Mouse (Mus musculus) granulocyte monocyte progenitor cell, adult 5-6 weeks (primary cell): ENCODE measurements at regions not wholly inside any gene's neighbourhood (a gene's known extent, or its start where the extent isn't known, plus 50 kb on each side); places are given as distances from the start of the nearest gene placed in this dataset.

Experiments
- ATAC-seq: replicated peaks from 2 replicates; pipeline ENCODE4 v1.8.0; 2016; ENCODE audit warnings: mild to moderate bottlenecking, moderate TSS enrichment, inconsistent platforms; ENCODE audit not compliant: poor library complexity, severe bottlenecking

DNA sequence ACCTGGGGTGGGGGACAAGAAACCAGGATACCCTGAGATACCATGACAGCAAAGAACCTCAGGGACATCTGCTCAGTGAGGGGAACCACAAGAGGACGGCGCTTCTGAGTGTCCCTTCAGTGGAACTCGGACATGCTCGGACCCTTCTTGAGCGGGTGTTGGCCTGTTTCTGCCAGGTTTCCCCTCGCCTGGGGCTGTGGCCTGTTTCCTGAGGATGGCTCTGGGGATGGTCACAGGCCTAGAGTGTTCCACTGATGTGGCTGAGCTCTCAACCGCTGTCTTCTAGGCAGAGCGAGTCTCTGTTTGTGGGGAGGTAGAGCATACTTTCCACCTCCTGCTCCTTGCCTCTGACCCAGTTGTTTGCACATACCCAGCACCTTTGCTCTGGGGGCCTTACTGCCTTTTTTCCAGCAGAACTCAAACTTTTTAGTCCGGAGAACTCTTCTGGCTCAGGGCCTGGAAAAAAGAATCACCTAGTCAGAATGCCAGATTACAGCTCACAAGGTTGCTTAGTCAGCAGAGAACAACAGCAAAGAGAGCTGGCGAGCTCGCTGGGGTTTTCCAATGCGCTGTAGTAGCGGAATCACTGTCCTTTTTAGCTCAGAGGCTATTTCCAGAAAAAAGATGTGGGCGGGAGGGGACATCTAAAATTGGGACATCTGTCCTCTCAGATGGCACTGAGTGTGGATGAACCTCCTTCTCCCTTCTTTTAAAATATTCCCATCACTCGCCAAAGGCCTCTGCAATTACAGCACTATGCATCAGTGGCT lies 65.3 kb downstream of the Med10 start:
- ATAC-seq = no peak

DNA sequence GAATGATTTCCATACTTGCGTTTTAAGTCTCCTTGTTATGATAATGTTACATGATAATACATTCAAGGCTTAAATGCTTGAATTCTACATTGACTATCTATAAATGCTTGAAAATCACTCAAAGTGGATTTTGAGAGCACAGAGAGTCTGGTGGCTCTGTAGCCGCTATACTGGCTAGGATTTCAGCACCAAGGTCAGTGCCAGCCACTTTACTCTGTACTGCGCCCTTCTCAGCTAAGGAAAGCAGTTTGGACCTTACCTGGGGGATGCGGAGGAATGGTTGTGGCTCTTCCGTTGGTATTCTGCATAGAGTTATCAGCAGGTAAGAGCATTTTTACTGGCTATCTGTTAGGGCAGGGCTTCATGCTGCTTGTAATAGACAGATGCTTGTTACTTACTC lies 94.3 kb downstream of the Med10 start:
- ATAC-seq = no peak

DNA sequence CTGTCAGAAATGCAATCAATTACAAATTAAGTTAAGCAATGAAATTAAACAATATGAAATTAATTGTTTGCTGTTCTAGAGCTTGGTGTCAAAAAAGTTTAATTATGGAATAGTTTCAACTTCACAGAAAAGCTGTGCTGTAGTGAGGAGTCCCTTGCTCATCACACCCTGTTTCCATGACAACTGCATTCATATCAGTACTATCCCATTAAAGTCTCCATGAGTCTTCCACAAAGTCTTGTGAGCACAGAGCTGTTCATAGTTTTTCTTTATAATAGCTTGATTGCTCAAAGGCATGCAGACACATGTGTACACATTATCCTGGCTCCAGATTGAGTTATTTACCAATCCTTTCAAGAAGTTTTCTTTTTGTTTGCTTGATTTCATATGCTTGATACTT lies 98.9 kb downstream of the Med10 start:
- no peak for ATAC-seq

DNA sequence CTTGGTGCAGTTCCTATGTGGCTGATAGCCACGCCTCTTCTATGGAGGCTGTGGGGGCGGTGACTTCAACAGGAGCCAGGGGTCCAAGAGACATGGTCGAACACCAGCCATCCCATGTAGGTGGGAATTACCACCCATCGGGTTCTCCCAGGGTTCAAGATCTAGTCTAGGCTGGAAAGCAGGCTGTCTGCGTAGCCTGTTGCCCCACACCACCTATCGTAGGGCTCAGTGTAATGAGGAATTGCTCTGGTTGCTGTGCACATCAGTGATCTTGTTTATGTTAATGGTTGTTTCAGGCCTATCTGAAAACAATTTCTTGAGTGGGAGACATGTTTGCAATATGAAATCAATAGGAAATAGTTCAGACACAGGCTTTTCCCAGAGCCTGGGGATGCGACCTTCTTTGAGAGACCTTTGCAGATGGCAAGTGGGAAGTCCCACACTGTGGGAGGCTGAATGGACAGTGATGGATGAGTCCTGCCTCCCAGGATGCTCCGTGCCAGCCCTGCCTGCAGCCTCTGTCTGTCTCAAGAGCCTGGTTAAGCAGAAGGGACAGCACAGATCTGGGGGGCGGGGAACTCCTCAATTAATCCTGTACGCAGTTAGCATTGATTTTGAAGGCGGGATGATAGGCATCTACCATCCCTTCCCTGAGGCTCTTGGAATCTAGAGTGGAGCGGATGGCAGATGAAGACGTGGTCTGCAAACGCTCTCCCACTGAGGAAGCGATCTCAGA lies 104.8 kb downstream of the Med10 start:
- no peak for ATAC-seq

DNA sequence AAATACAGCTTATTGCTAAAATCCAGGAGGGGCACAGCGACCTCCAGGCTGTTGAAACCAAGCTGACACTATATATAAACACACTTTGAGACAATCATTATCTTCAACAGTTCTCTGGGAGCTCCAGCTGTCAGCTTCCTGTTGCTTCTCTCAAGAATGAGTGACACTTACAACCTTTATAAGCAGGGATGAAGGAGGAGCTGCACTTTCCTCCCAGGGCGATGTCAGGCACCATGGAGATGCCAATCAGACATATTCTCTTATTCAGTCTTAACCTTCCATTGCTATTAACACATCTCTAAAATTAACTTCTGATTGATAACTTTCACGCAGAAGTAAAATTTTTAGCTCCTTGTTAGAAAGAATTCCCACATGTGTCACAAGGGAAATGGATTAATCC lies 113.6 kb downstream of the Med10 start:
- no peak for ATAC-seq

DNA sequence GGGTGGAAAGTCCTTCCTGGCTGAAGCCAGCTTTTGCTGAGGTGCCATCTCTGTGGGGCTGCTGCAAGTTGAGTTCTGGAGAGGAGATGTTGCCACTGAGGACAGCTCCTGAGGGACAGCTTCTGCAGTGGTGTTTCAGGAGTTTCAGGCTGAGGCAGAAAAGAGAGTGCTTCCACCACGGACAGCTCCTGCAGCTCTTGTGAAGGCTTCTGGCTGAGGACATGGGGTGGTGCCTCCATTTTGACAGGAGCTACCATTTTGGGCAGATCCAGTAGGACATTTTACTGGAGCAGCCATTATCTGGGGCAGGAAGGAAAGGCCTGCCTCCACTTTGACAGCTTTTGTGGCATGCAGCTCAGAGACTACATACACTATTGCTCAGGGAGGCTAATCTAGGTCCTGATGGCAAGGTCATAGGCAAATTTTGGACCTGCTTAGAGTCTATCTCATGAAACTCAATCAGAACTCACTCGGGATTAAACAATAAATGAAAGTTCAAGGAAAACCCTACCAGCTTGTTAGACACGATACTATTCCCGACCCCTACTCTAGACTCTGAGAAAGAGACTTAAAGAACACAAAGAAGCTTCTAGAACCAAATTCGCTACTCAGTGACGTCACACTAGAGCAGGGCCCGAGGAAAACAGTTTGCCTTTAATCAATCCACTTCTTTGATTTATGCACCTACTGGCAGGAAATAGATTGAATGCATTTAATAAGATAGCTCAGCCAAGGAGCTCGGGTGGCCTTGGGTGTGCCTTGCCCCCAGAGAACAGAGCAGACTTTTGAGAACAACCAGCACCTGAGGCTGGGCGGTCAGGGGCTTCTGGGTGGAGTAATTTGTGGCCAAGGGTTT lies 130.7 kb downstream of the Med10 start:
- ATAC-seq = no peak

DNA sequence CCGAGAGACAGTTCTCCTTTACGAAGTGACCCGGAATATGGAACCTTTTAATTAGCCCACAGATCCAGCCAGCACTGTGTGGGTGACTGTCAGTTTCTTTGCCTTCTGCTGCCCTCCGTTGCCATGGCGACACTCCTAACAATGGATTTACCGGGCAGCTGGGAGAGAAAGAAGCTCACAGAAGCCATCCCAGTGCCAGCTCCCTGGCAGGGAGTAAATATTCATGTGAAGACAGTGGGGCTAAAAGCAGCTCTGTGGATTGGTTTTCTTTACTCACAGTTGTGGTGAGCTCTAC lies 131.3 kb downstream of the Med10 start:
- ATAC-seq = no peak

DNA sequence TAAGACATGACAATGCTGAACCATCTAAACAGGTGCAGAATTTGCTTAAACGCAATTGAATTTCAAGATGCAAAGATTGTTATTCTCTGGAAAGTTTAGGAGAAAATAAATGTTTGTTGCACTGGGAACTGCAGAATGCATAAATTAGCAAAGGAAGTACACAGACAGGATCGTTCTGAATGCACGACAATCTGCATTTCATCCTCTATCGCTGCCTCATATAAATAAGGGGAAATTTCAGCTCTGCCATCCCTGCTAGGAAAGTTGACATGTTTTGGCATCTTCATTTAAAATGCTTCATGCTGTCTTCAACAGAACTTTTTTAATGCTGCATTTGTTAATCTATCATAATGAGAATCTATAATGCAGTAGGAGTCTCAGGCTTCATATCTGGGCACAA lies 137.6 kb downstream of the Med10 start:
- ATAC-seq = no peak

DNA sequence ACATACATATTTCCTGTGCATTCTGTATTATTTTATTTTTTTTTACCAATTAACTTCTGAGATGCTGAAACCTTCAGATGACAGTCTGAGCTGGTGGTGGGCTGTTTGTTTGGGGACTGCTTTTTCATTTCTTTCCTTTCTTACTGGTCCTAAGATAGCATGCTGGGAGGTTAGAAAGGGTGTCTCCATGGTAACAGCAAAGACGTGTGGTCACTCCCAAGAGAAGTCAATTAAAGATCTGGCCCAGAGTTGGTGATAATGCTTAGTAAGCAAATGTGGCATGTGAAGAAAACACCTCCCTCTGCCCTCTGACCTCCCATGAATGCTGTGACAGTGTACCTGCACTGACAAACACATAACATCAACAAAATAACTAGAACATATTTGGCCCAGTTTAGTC lies 142.5 kb downstream of the Med10 start:
- ATAC-seq = no peak

DNA sequence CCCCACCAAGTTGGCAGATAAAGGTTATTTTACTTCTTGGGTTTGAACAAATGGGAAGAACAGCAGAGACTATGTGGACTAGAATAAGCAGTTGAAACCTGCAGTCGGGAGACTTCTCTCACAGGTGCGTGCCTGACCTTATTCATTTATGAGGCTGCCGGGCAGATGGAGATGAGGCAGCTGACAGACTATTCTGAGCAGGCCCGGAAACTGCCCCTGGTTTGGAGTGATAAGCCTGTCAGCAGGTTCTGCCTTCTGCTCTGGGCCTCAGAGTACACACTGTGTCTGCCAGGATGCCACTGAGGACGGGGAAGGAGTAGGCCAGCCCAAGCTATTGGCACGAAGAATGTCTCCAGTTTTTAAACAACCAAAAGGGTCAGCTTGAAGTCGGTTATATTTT lies 144.4 kb downstream of the Med10 start:
- ATAC-seq = no peak

DNA sequence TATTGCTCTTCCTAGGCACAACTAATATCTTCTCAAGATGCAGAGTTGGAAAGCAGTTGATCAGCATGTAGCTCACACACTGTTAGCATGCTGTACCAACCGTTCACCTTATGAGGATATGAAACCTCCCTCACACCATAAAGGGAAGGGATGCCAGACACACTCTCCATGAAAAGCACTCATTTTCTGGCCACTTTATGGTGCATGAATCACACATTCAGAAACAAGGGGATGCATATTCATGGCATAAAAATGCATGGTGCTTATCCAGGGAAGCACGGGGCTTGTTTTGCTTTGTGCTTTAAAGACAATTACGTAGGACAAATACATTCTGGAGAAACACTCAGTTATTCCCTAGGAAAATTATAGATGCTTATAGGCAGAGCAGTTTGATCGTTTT lies 149.9 kb downstream of the Med10 start:
- ATAC-seq = no peak

DNA sequence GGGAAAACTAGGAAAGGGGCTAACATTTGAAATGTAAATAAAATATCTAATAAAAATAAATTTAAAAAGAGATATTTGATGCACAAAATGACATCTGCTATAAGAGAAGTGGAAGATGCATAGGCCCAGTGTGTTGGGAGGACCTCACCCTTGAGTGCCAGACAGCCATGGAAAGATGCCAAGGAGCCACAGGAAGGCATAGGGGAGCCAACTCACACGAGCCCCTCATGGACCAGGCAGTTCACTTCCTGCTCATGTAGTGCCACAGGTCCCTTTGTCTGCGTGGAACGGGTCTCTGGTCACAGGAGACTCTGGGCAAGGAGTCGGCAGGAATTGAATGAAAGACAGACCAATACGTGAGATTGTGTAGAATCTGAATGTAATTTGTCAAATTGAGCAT lies 152.0 kb downstream of the Med10 start:
- no peak for ATAC-seq

DNA sequence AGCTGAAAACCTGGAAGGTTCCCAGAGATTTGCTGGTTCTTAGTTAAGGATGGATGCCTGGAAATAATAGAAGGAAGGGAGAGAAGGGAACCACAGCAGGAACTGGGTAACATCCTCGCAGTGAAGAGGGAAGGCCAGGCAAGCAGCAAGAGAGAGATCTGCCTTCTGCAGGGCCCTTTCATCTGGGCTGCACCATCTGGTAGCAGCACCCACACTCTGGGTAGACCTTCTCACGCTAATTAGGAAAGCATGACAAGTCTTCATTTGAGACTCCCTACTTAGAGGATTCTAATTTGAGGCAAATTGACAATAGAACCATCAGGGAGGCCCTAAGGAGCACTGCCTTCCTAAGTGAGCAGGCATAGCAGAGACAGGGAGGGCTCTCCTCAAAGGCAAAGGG lies 153.3 kb downstream of the Med10 start:
- ATAC-seq = no peak

DNA sequence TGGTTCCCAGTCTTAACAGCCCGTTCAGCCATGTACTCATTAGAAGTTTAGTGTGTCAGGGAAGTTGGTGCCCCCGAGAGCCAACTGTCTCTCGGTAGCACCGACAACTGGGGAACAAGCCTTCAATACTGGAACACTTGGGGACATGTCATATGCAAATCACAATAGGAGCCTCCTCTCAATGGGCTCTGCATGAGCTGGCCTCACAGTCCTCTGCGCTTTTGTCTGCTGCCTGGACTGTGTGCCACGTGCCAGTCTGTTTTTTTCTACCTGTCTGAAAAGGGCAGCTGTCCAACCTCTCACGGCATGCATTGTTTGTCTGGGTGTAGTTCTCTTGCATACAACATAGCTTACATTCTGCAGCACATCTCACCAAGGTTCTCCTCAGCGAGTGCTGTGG lies 161.7 kb downstream of the Med10 start:
- no peak for ATAC-seq

DNA sequence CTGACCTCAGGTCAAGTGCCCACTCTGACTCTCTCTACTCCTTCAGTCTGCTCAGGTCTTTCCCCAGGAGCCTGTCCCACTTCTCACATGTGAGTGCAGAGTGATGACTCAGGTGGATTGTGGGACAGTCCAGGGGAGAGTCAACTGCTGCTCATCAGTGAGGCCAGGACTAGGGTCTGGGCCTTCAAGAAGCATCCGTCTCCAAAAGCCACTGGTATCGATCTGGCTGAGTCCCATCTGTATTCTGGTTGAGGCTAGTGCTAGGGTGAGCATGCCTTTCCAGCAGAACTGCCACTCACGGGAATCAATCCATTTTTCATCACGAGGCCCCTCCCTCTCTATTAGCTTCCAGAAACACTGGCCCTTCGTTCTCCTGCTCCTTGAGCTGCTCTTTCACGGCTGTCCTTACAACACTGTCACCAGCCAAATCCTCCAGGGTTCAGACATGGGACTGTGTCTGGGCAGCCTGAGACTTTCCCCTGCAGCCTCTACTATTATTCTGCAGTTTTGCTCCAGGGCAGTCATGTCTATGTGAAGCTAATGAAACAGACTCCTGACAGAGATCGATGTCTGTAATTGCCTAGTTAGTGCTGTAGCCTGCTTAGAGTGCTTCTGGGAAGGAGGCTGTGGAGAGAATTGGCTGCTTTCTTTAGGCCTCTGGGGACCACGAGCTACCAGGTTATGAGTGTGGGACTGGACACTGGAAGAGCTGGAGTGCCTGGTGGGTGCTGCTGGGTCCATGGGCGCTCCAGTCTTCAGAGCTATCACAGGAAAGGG lies 169.3 kb downstream of the Med10 start:
- ATAC-seq = no peak

DNA sequence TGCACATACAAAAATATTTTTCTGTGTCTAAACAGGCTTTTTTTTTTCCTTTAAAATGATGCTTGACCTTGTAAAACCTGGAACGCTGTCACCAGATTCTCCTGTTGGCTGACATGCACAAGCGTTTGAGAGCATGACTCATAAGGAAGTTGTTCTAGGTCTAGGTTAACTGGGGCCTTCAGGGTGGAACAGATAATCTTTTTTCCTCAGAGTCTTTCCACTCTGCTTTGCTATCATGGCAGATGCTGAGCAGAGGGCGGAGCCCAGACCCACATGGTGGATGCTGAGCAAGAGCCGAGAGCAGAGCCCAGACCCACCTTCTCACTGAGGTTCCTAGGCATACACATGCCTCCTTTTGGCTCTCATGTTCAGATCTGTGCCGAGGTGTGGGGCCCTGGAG lies 172.6 kb downstream of the Med10 start:
- ATAC-seq = no peak

DNA sequence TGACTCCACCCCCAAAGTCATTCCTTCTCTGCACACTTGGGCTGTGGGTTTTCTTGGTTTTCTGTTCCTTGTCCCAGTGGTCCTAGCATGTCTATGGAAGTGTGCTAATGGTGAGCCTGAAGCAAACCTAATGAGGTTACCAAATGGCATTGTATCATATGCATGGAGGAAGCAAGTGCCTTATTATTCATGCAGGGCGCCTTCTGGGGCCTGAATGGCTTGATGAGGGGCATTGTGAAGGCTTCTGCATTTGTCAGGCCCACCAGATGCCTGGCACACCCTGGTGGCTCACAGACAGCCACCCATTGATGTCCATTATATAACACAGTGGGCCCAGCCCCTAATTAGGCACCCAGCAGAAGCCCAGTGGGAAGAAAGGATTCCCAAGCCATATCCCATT lies 182.0 kb downstream of the Med10 start:
- no peak for ATAC-seq

DNA sequence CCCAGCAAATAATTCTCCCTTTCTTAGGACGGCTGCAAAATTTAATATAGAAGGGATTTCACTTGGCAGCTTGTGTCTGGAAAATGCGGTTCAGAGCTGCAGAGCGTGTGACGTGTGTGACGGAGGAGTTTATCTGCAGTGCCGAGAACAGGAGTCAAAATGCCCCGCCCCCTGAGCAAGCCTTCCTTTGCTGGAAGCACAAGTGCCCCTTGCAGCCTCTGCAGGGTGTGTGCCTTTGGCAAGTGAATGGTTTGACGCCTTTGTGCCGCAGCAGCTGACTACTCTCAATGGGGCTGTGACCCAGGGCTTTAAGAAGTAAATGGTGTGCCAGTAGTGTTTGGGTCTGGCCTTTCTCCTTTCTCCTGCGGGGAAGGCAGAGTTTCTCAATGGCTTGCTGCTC lies 185.0 kb downstream of the Med10 start:
- ATAC-seq = no peak

DNA sequence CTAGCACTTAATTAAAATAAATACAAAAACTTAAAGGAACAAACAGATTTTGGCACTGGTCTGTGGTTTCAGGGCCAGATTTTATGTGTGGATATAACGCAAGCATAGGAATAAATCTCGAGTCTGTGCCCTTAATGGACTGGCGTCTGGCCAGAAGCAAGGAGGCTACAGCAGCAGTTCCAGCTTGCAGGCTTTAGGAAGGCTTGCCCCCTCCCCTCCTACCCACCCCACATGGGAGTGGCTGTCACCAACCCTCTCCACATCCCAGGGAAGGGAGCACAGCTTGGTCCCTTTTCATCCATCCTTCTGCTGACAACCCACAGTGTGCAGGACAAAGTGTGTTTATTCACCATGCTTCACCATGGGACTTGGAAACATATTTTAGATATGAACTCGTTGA lies 186.1 kb downstream of the Med10 start:
- ATAC-seq = no peak

DNA sequence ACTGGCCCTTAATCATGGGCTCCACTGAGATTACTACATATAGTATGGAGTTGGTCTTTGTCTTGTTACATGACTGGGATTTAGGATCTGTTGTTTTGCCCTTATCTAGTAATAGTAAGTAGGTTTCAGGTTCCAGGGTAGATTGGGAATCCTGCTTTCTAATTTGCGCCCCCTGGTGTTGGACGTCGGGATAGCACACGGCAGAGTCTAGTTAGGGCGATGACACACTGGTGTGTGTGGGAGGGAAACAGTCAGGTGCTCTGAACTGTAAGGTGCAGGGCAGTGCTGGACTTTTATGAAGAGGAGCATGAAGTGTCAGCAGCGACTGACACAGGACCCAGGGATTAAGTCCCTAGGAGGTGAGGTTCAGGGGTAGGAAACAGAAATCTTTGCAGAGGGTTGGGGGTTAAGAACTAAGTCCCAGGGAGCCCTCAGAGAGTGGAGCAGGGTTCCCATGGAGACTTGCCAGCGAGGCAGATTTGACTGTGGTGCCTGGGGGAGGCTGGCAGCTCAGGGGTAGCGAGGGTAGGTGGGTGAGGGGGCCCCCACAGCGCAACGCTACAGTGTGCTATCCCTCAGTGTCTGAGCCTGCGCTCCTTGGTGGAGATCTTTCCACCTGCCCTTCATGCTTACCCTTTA lies 189.2 kb downstream of the Med10 start:
- ATAC-seq = peak; percentile 80
